Mouse (Mus musculus) forebrain, embryonic 14.5 days (tissue): ENCODE measurements around the gene Supt20. TPM values are rescaled to one million over a fixed set of nuclear protein-coding genes. Genes with fewer than 3 reads are reported as not detected.

Experiments
- ATAC-seq: fragments of 200-750 bp; cut with Nextera tagmentation; 2 replicates; pipeline ENCODE4 v1.8.0; 2017; ENCODE audit warnings: mild to moderate bottlenecking, moderate library complexity
- DNase-seq: peaks from one replicate; pipeline ENCODE4 v3.0.0-alpha.2; 2015; ENCODE audit warnings: low spot score
- H3K27ac ChIP-seq: fragments of 300-500 bp; sonication (generic); 2 replicates; pipeline ENCODE4 v1.5.1; 2014; ENCODE audit warnings: low read depth, mild to moderate bottlenecking, control low read depth, low read length, moderate library complexity
- H3K27me3 ChIP-seq: fragments of 300-500 bp; sonication (generic); replicated peaks from 2 replicates; pipeline ENCODE4 v1.6.1; 2014; ENCODE audit warnings: low read length, control low read depth, mixed read lengths; ENCODE audit not compliant: control insufficient read depth, insufficient read depth
- H3K36me3 ChIP-seq: fragments of 300-500 bp; sonication (generic); 2 replicates; pipeline ENCODE4 v1.6.1; 2014; ENCODE audit warnings: low read length, control low read depth; ENCODE audit not compliant: control insufficient read depth, insufficient read depth
- H3K4me1 ChIP-seq: fragments of 300-500 bp; sonication (generic); 2 replicates; pipeline ENCODE4 v1.6.1; 2014; ENCODE audit warnings: antibody characterized with exemption, low read length, control low read depth; ENCODE audit not compliant: control insufficient read depth, insufficient read depth
- H3K4me2 ChIP-seq: fragments of 300-500 bp; sonication (generic); 2 replicates; pipeline ENCODE4 v1.6.1; 2014; ENCODE audit warnings: mild to moderate bottlenecking, control low read depth, low read length
- H3K4me3 ChIP-seq: fragments of 300-500 bp; sonication (generic); 2 replicates; pipeline ENCODE4 v1.5.1; 2014; ENCODE audit warnings: low read depth, low read length, control low read depth
- H3K9ac ChIP-seq: fragments of 300-500 bp; sonication (generic); 2 replicates; pipeline ENCODE4 v1.6.1; 2014; ENCODE audit warnings: mild to moderate bottlenecking, low read length, control low read depth, moderate library complexity
- H3K9me3 ChIP-seq: fragments of 300-500 bp; sonication (generic); replicated peaks from 2 replicates; pipeline ENCODE4 v1.6.1; 2016; ENCODE audit warnings: low read length, control low read depth, mixed read lengths; ENCODE audit not compliant: control insufficient read depth
- WGBS: fragments of 180-500 bp; shearing (Covaris S2); extraction: QIAGEN DNeasy Blood & Tissue Kit; methylation state at CpG from one replicate; pipeline ENCODE4 v1.1.7; 2014; 5-methylcytosine and 5-hydroxymethylcytosine counted together
- polyA plus RNA-seq: library from polyadenylated mRNA; unstranded; fragments of >200 nt; fragmentation: Nextera tagmentation; extraction: Ambion mirVana; gene quantifications from 2 replicates; pipeline ENCODE4 v1.2.1, GENCODE M21; 2014

The Supt20 gene
- polyA plus RNA-seq, 1 experiment from 2014 or later = 74.2 TPM

DNA sequence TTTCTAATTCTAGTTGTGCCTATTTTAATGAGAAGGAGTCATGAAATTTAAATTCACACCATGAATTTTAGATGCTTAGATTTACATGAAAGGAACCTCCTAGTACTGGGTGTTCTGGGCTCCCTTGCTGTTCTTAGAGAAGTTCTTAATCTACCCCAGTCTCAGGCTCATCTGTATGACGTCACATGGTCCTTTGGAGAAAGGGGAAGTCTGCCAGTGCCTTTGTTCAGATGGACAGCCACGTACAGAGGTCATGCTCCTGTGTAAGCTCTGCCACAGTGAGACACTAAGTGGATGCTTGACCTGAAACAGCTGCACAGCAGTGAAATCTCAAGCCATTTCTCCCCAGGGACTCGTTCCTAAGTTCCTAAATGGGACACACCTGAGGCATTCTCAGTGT lies 26.3 kb downstream of the Supt20 start:
- Histone ChIP-seq H3K27ac (no peak overlapping the region), H3K9me3 (no peaks in the 10 kb centered on the region), H3K4me3 (no peak overlapping the region), H3K4me2 (no peak overlapping the region), H3K9ac (no peak overlapping the region), H3K36me3 (peaks cover 79% of the 10 kb centered on the region), H3K4me1 (no peaks in the 10 kb centered on the region), H3K27me3 (no peaks in the 10 kb centered on the region)
- ATAC-seq = no peak
- 77% methylated on average over 3 of the region's 3 CpGs for WGBS
- DNase-seq = no peak

DNA sequence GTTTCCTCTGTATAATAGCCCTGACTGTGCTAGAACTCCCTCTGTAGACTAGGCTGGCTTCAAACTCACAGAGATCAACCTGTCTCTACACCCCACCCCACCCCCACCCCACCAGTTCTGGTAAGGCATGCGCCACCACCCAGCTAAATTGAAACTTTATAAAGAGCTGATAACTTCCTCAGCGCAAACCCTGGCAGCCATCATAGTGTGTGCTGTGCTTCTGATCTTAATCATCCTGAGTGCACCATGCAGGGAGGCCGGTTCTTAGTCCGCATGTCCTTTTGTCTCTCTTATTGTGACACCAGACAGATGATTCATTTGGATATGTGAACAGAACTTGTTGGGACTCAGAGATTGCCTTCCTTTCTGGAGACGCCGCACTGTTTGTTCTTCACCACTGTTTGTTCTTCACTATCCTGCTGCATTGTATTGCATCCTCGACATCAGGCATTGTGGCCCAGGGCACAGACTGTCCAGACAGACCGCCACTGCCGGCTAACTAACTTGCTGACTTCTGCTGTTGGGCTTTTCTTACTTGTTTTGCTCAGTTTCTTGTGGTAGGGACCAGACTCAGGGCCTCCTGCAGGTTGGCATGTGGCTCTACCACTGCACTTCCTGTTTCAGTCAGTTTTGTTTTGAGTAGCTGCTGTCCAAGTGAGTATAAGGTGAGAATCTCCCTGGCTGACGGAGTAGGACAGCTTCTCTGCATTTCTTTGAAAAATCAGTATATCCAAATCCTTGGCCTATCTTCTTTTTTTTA lies 31.3 kb downstream of the Supt20 start:
- WGBS = 89% methylated on average over 10 of the region's 10 CpGs
- DNase-seq = no peak
- no peak overlapping the region for H3K4me3 ChIP-seq
- no peaks in the 10 kb centered on the region for H3K27me3 ChIP-seq
- H3K4me1 ChIP-seq = no peaks in the 10 kb centered on the region
- no peak overlapping the region for H3K9ac ChIP-seq
- H3K27ac ChIP-seq = no peak overlapping the region
- no peak overlapping the region for H3K4me2 ChIP-seq
- ATAC-seq = no peak
- H3K36me3 ChIP-seq = peaks cover 69% of the 10 kb centered on the region
- no peaks in the 10 kb centered on the region for H3K9me3 ChIP-seq

DNA sequence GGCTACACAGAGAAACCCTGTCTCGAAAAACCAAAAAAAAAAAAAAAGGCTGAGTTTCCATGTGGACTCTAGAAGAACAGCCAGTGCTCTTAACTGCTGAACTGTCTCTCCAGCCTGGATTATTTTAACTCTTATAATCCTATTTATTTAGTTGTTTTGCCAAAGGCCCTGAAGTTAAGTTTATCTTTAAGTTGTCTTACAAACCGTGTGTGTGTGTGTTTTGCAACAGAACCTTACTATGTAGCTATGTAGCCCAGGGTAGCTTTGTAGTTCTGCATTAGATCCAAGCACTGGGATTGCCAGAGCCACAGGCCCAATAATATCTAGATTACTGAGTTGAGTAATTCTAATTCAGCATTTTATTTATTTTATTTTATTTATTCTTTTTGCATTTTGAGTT lies 32.7 kb downstream of the Supt20 start:
- no peak overlapping the region for H3K9ac ChIP-seq
- DNase-seq (no peak), ATAC-seq (no peak)
- WGBS = 84% methylated on average over 2 of the region's 2 CpGs
- H3K36me3 ChIP-seq = peaks cover 78% of the 10 kb centered on the region
- no peak overlapping the region for H3K27ac ChIP-seq
- H3K4me2 ChIP-seq = no peak overlapping the region
- no peaks in the 10 kb centered on the region for H3K4me1 ChIP-seq
- no peaks in the 10 kb centered on the region for H3K27me3 ChIP-seq
- H3K9me3 ChIP-seq = no peaks in the 10 kb centered on the region
- no peak overlapping the region for H3K4me3 ChIP-seq

DNA sequence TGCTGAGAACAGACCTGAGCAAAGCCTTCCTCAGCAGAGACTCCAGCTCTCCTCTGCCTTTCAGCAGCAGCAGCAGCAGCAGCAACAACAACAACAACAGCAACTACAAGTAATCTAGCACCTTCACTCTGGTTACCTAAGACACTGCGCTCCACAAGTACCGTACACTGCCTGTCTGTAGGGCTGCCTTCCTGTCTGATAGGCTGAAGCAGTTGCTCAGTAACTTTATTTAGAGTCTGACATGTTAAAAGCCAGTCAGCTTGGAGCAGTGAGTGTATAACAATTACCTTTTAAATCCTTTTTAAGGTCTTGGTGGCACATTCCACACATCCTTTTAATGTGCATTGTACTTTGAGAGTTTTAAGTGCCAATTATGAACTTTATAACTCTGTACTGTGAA lies 35.0 kb downstream of the Supt20 start:
- Histone ChIP-seq H3K36me3 (peaks cover 75% of the 10 kb centered on the region), H3K9me3 (no peaks in the 10 kb centered on the region), H3K9ac (no peak overlapping the region), H3K27ac (no peak overlapping the region), H3K4me2 (no peak overlapping the region), H3K4me3 (no peak overlapping the region), H3K27me3 (no peaks in the 10 kb centered on the region), H3K4me1 (no peaks in the 10 kb centered on the region)
- no peak for DNase-seq
- WGBS = 94% methylated on average over 2 of the region's 2 CpGs
- no peak for ATAC-seq

DNA sequence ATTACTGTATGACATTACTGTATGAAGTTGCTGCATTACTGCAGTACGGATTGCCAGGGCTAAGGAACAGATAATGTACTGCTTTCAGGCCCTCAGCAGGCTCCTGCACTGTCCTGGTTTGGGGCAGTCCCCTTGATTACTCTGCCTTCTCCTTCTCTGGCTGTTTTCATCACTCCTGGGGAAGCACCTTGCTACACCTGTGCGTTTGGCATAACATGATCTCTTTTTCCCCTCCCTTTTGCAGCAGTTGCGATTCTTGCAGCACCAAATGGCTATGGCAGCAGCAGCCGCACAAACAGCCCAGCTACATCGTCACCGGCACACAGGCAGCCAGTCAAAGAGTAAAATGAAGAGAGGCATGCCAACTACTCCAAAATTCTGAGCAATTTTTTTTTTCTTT lies 35.5 kb downstream of the Supt20 start:
- no peaks in the 10 kb centered on the region for H3K9me3 ChIP-seq
- H3K36me3 ChIP-seq = peaks cover 75% of the 10 kb centered on the region
- H3K4me3 ChIP-seq = no peak overlapping the region
- 94% methylated on average over 6 of the region's 6 CpGs for WGBS
- no peak overlapping the region for H3K9ac ChIP-seq
- no peak overlapping the region for H3K4me2 ChIP-seq
- no peaks in the 10 kb centered on the region for H3K4me1 ChIP-seq
- no peak for ATAC-seq
- H3K27ac ChIP-seq = no peak overlapping the region
- no peak for DNase-seq
- H3K27me3 ChIP-seq = no peaks in the 10 kb centered on the region

DNA sequence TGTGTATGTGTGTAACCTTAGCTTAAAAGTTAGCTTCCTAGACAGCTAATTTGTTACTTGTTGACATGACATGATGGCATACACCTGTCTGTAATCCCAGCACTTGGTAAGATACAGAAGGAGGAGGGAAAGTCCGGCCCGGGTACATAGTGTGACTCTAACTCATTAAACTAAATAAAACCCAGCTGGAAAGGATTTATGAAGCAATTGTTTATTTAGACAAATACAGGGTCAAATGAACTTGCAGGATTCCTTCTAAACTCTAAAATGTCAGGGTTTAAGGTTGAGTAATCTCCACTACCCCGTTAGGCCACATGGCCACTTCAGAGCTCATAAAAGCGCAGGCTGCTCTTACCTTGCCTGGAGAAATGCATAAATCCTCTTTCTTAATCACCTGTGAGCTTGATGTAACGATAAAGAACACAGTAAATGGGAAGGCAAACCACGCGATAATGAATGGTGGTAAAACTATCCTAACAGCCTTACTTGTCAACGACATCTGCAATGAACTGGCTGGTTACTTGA lies 39.1 kb downstream of the Supt20 start:
- WGBS = 90% methylated on average over 8 of the region's 8 CpGs
- Histone ChIP-seq H3K36me3 (peaks cover 64% of the 10 kb centered on the region), H3K9me3 (no peaks in the 10 kb centered on the region), H3K27me3 (no peaks in the 10 kb centered on the region), H3K27ac (no peak overlapping the region), H3K4me1 (0 out of 2 replicates have a peak, but pooled peaks cover 7% of the 10 kb centered on the region), H3K4me2 (no peak overlapping the region), H3K9ac (no peak overlapping the region), H3K4me3 (no peak overlapping the region)
- no peak for DNase-seq
- ATAC-seq = no peak

DNA sequence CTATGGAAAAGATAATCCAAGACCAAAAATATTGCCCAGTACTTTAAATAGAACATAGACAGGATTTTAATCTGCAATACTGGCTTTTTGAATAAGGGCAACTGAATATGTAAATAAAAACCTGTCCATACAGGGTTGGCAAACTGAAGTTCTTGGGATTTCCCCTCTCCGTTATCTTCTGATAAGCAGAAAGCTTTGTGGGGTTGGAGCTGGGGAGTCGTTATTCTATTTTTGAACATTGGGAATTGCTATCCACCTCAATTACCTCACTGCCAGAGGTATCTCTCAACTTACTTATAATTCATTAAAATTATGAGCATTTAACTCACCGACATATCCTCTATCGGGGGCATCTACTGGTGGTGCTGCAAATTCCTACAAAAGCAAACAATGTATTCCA lies 39.8 kb downstream of the Supt20 start:
- 0 out of 2 replicates have a peak, but pooled peaks cover 7% of the 10 kb centered on the region for H3K4me1 ChIP-seq
- H3K36me3 ChIP-seq = peaks cover 58% of the 10 kb centered on the region
- no peak for ATAC-seq
- no peak overlapping the region for H3K27ac ChIP-seq
- DNase-seq = no peak
- no peak overlapping the region for H3K4me3 ChIP-seq
- 97% methylated on average over 4 of the region's 4 CpGs for WGBS
- no peaks in the 10 kb centered on the region for H3K27me3 ChIP-seq
- H3K9me3 ChIP-seq = no peaks in the 10 kb centered on the region
- H3K9ac ChIP-seq = no peak overlapping the region
- no peak overlapping the region for H3K4me2 ChIP-seq

DNA sequence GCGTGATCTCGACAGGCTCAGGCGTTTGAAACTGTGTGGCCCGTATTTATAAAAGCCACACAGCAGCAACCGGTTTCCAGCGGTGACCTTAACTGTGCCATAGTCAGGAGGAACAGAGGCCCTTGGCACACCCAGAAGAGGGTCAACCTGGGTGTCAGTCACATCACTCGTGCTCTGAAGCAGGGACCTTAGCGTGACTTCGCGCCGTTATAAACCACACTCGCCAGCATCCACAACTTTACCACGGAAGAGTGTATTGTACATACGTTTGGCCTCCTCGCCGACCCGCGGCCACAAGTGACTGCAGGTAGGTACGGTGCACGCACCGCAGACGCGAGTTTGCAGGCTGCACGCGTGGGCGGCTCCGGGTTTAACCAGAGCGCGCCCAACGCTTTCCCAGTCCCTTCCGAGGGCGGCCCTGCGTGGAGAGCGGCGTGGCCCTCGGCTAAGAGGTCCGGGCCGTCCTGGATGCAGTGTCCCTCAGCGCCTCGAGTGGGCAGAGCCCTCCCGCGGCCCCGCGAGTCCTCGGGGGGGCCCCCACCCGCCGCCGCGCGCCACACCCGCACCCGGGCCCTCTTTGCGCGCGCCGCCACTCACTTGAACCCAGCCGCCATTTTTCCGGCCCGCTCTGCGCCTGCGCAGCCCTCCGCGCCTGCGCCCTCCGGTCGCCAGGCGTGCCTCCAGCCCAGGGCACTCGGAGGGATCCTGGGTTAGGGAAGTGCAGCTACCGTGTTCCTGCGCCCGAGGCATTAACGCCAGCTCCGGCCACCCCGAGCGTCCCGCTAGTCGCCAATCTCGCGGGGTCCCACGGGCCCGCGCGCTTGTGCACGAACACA lies 42.0 kb downstream of the Supt20 start:
- DNase-seq (peak; percentile 93), ATAC-seq (peak; percentile 95)
- Histone ChIP-seq H3K9me3 (no peaks in the 10 kb centered on the region), H3K27ac (peak overlapping the region; percentile 98), H3K27me3 (no peaks in the 10 kb centered on the region), H3K4me1 (0 out of 2 replicates have a peak, but pooled peaks cover 7% of the 10 kb centered on the region), H3K36me3 (peaks cover 49% of the 10 kb centered on the region), H3K4me3 (peak overlapping the region; percentile 87), H3K9ac (peak overlapping the region; percentile 90), H3K4me2 (peak overlapping the region; percentile 81)
- under 1% methylated on average over 68 of the region's 84 CpGs for WGBS
